ENCODE assay signal across 12 mouse cellular contexts in genomic region chr16:30517666-30518283, GRCm38 (mm10). TPM values are rescaled to one million over a fixed set of nuclear protein-coding genes. Genes with fewer than 3 reads are reported as not detected.
DNase-seq lines count a peak whose midpoint lies in the region; ATAC-seq lines count a peak whose summit lies in the region.
"Had no signal": no experiment of that assay in that cellular context is flagged by ENCODE, and none has a peak within 500 bp of the region (broad histone marks: within the 10 kb centered on the region; RNA-seq: fewer than 3 reads in every experiment).

No protein-coding gene starts in this region.

- no peak overlapping the region for H3K4me2 ChIP-seq in embryonic facial prominence, embryonic 14.5 days (ENCODE audit: low read depth, low read length)
- H3K4me2 ChIP-seq in lung, embryonic 16.5 days (ENCODE audit: low read depth, low read length), result peak overlapping the region; percentile 3; the same call in 1 of the 2 replicates
- peak overlapping the region; percentile 42 for H3K4me2 ChIP-seq in heart, embryonic 12.5 days
- peak overlapping the region; percentile 10; the same call in 1 of the 2 replicates for H3K4me2 ChIP-seq in stomach, embryonic 14.5 days (replicated peaks; ENCODE audit: low read depth, low read length)
- H3K4me2 ChIP-seq in midbrain, embryonic 16.5 days (ENCODE audit: low read length), result no peak overlapping the region

- no peak overlapping the region for H3K9ac ChIP-seq in embryonic facial prominence, embryonic 14.5 days (ENCODE audit: low read depth, low read length)
- no peak overlapping the region for H3K9ac ChIP-seq in lung, embryonic 16.5 days (ENCODE audit: low read length)
- H3K9ac ChIP-seq in heart, embryonic 12.5 days, result peak overlapping the region; percentile 39
- H3K9ac ChIP-seq in stomach, embryonic 14.5 days (replicated peaks; ENCODE audit: low read depth, low read length), result no peak overlapping the region
- H3K9ac ChIP-seq in midbrain, embryonic 16.5 days (ENCODE audit: low read depth, low read length), result no peak overlapping the region
- H3K9ac ChIP-seq: forebrain, postnatal 0 days had no signal

- peaks cover 18% of the 10 kb centered on the region; the same call in 1 of the 2 replicates for H3K36me3 ChIP-seq in embryonic facial prominence, embryonic 14.5 days (ENCODE audit: control insufficient read depth, insufficient read depth, low read length)
- H3K36me3 ChIP-seq in embryonic facial prominence, embryonic 10.5 days (replicated peaks), result peaks cover 41% of the 10 kb centered on the region
- no peaks in the 10 kb centered on the region; the same call in 1 of the 2 replicates for H3K36me3 ChIP-seq in lung, embryonic 16.5 days (ENCODE audit: control insufficient read depth, insufficient read depth, low read length)
- peaks cover 20% of the 10 kb centered on the region for H3K36me3 ChIP-seq in heart, embryonic 12.5 days
- H3K36me3 ChIP-seq in stomach, embryonic 14.5 days (ENCODE audit: control insufficient read depth, insufficient read depth, low read length), result no peaks in the 10 kb centered on the region
- peaks cover 29% of the 10 kb centered on the region for H3K36me3 ChIP-seq in midbrain, embryonic 16.5 days (ENCODE audit: control insufficient read depth, insufficient read depth, low read length)

- peaks cover 6% of the 10 kb centered on the region; the same call in 1 of the 2 replicates for H3K4me1 ChIP-seq in embryonic facial prominence, embryonic 14.5 days (ENCODE audit: control insufficient read depth, insufficient read depth, low read length)
- peaks cover 10% of the 10 kb centered on the region for H3K4me1 ChIP-seq in embryonic facial prominence, embryonic 10.5 days
- H3K4me1 ChIP-seq in lung, embryonic 16.5 days (replicated peaks; ENCODE audit: control insufficient read depth, insufficient read depth, low read length), result peaks cover 22% of the 10 kb centered on the region
- H3K4me1 ChIP-seq in heart, embryonic 12.5 days (replicated peaks), result peaks cover 43% of the 10 kb centered on the region
- peaks cover 13% of the 10 kb centered on the region; the same call in 1 of the 2 replicates for H3K4me1 ChIP-seq in stomach, embryonic 14.5 days (ENCODE audit: control insufficient read depth, insufficient read depth, low read length)
- H3K4me1 ChIP-seq in midbrain, embryonic 16.5 days (ENCODE audit: control insufficient read depth, insufficient read depth, low read length), result no peaks in the 10 kb centered on the region

- no peak overlapping the region for H3K4me3 ChIP-seq in embryonic facial prominence, embryonic 14.5 days (ENCODE audit: low read depth, low read length)
- H3K4me3 ChIP-seq in embryonic facial prominence, embryonic 10.5 days, result no peak overlapping the region
- no peak overlapping the region for H3K4me3 ChIP-seq in lung, embryonic 16.5 days (ENCODE audit: low read length)
- no peak overlapping the region for H3K4me3 ChIP-seq in heart, embryonic 12.5 days
- no peak overlapping the region for H3K4me3 ChIP-seq in stomach, embryonic 14.5 days (ENCODE audit: low read depth, low read length)
- H3K4me3 ChIP-seq in midbrain, embryonic 16.5 days (ENCODE audit: low read depth, low read length), result no peak overlapping the region

- DNase-seq in embryonic facial prominence, embryonic 14.5 days (ENCODE audit: low spot score), result peak; percentile 45
- no peak for DNase-seq in embryonic facial prominence, embryonic 10.5 days (ENCODE audit: low spot score)
- DNase-seq in lung, postnatal 10 days, result no peak
- DNase-seq in cerebellum, postnatal 10 days, result no peak
- DNase-seq: forebrain, postnatal 0 days; kidney, adult 18-20 months; layer of hippocampus, adult 9-11 months; thymus, postnatal 14 days had no signal

- H3K27ac ChIP-seq in embryonic facial prominence, embryonic 14.5 days (replicated peaks; ENCODE audit: low read depth, low read length), result no peak overlapping the region
- H3K27ac ChIP-seq in embryonic facial prominence, embryonic 10.5 days (replicated peaks), result no peak overlapping the region
- H3K27ac ChIP-seq in lung, embryonic 16.5 days (ENCODE audit: low read length), result no peak overlapping the region
- H3K27ac ChIP-seq in heart, embryonic 12.5 days (ENCODE audit: poor library complexity, severe bottlenecking), result no peak overlapping the region
- H3K27ac ChIP-seq in stomach, embryonic 14.5 days (ENCODE audit: low read length), result no peak overlapping the region; the same call in 1 of the 2 replicates
- H3K27ac ChIP-seq in midbrain, embryonic 16.5 days (ENCODE audit: low read length), result no peak overlapping the region

- ATAC-seq in embryonic facial prominence, embryonic 14.5 days (ENCODE audit: low read depth), result no peak
- ATAC-seq in lung, embryonic 16.5 days (ENCODE audit: low read depth), result no peak
- peak; percentile 38; the same call in 1 of the 2 replicates for ATAC-seq in heart, embryonic 12.5 days (ENCODE audit: insufficient number of reproducible peaks, low FRiP score)
- ATAC-seq in stomach, embryonic 14.5 days (ENCODE audit: insufficient number of reproducible peaks, insufficient read depth, low FRiP score, low read depth), result no peak
- ATAC-seq in midbrain, embryonic 16.5 days, result no peak
- ATAC-seq: forebrain, postnatal 0 days had no signal

- no peaks in the 10 kb centered on the region for H3K27me3 ChIP-seq in embryonic facial prominence, embryonic 14.5 days (replicated peaks; ENCODE audit: control insufficient read depth, insufficient read depth, low read length)
- H3K27me3 ChIP-seq in embryonic facial prominence, embryonic 10.5 days (replicated peaks; ENCODE audit: low read depth, poor library complexity, severe bottlenecking), result no peaks in the 10 kb centered on the region
- H3K27me3 ChIP-seq in lung, embryonic 16.5 days (ENCODE audit: control insufficient read depth, insufficient read depth, low read depth, low read length), result no peaks in the 10 kb centered on the region
- H3K27me3 ChIP-seq in heart, embryonic 12.5 days (replicated peaks), result no peaks in the 10 kb centered on the region
- H3K27me3 ChIP-seq in stomach, embryonic 14.5 days (ENCODE audit: control insufficient read depth, insufficient read depth, low read length), result no peaks in the 10 kb centered on the region
- H3K27me3 ChIP-seq in midbrain, embryonic 16.5 days (ENCODE audit: control insufficient read depth, insufficient read depth, low read depth, low read length), result no peaks in the 10 kb centered on the region

- 45% methylated on average over 11 of the region's 11 CpGs for WGBS in embryonic facial prominence, embryonic 14.5 days
- WGBS in embryonic facial prominence, embryonic 10.5 days, result 69% methylated on average over 11 of the region's 11 CpGs
- 16% methylated on average over 11 of the region's 11 CpGs for WGBS in lung, embryonic 16.5 days
- 24% methylated on average over 11 of the region's 11 CpGs for WGBS in heart, embryonic 12.5 days
- 30% methylated on average over 11 of the region's 11 CpGs for WGBS in stomach, embryonic 14.5 days
- 77% methylated on average over 11 of the region's 11 CpGs for WGBS in midbrain, embryonic 16.5 days

- 0 out of 2 replicates have a peak, but pooled peaks cover 4% of the 10 kb centered on the region for H3K9me3 ChIP-seq in embryonic facial prominence, embryonic 14.5 days (ENCODE audit: control insufficient read depth, low read length)
- peaks cover 6% of the 10 kb centered on the region; the same call in 1 of the 2 replicates for H3K9me3 ChIP-seq in embryonic facial prominence, embryonic 10.5 days
- H3K9me3 ChIP-seq in lung, embryonic 16.5 days (ENCODE audit: control insufficient read depth, low read length), result no peaks in the 10 kb centered on the region; the same call in 1 of the 2 replicates
- H3K9me3 ChIP-seq in heart, embryonic 12.5 days (replicated peaks), result 0 out of 2 replicates have a peak, but pooled peaks cover 5% of the 10 kb centered on the region
- no peaks in the 10 kb centered on the region for H3K9me3 ChIP-seq in stomach, embryonic 14.5 days (ENCODE audit: control insufficient read depth, low read depth, low read length)
- no peaks in the 10 kb centered on the region for H3K9me3 ChIP-seq in midbrain, embryonic 16.5 days (replicated peaks; ENCODE audit: control insufficient read depth, low read length, poor library complexity, severe bottlenecking)

RNA-seq across cellular contexts. Expression of gene Tmem44, which starts 32.9 kb away (rescaled TPM):
- 13.8 and 20.7 TPM in 2 replicates for polyA plus RNA-seq in embryonic facial prominence, embryonic 14.5 days (2014; fragmentation: Nextera tagmentation; extraction: Ambion mirVana)
- polyA plus RNA-seq in embryonic facial prominence, embryonic 10.5 days (2016; fragmentation: Nextera tagmentation; extraction: Ambion mirVana), result 25.1 and 25.2 TPM in 2 replicates
- 23.5 and 23.8 TPM in 2 replicates for polyA plus RNA-seq in lung, embryonic 16.5 days (2015; fragmentation: Nextera tagmentation; extraction: Ambion mirVana)
- polyA plus RNA-seq in heart, embryonic 12.5 days (2016; fragmentation: Nextera tagmentation; extraction: Ambion mirVana), result 23.8 and 26.9 TPM in 2 replicates
- polyA plus RNA-seq in stomach, embryonic 14.5 days (2014; fragmentation: Nextera tagmentation; extraction: Ambion mirVana), result 15.2 and 16.0 TPM in 2 replicates
- 81.1 and 84.7 TPM in 2 replicates for polyA plus RNA-seq in midbrain, embryonic 16.5 days (2015; fragmentation: Nextera tagmentation; extraction: Ambion mirVana)

Comparison
In these comparisons a context has a peak if more than half of its experiments do, and no peak if none do; other contexts are left out.
1. H3K4me2 ChIP-seq: peak in lung, embryonic 16.5 days (single experiment), heart, embryonic 12.5 days (single experiment) and stomach, embryonic 14.5 days (single experiment); none in embryonic facial prominence, embryonic 14.5 days (single experiment) and midbrain, embryonic 16.5 days (single experiment).